Mouse (Mus musculus) adipocyte (in vitro differentiated cells): ENCODE measurements around the gene Magoh.
A peak's percentile ranks its signal among the peaks of the same experiment; 100 is the strongest.

ENCODE experiments used
- DNase-seq: peaks from one replicate; pipeline ENCODE4 v3.0.0-alpha.2; 2016; ENCODE audit warnings: low spot score

The Magoh gene

DNA sequence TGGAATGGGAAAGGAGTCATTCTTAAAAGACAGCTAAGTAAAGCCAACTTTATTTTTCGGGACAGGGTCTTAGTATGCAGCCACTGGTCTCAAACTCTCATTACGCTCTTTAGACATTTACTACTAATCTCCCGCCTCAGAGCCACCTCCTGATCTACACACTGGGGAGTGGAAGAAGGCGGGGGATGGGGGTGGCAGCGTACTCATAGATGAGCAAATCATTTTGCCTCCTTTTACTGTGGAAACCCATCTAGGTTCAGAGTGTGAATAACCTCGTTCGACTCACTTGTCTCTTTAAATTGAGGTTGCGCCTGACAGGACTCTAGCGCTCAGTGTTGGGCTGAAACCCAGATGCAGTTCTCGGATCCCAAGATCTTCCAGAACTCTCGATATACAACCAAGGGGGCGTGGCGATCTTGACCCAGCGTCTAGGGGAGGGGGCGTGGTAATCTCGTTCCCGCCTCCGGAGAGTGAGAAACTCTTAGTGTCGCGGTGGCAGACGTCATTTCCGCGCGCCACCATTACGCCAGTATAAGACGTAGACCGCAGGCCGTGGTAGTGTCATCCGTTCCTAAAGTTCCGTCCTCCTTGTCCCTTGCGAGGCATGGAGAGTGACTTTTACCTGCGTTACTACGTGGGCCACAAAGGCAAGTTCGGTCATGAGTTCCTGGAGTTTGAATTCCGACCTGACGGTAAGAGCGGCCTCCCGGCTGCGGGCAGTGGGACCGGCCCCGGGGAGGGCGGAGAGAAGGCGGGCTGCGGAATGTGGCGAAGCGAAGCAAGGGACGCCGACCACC lies at the start of gene Magoh:
Gene Magoh (plus strand): TSS at position 502 of the 797 bp plus-strand sequence.
- DNase-seq: peak; percentile 98

DNA sequence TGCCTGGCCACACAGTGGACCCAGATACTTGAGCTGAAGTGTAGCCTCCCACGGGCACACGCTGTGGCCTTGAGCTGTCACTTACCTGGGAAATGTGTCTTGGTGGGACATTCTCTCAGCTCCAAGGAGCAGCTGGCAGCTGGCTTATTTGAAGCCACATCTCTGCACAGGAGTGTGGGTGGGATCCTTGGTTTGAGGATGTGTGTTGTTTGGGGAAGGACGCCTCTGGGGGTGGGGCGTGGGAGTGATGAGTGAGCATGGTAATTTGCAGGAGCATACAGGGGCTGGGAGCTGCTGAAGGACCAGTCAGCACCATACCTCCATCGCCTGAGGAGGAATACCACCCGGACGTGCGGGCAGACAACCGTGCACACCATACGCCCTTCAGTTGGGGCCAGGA lies 49.4 kb upstream of the Magoh start:
- no peak for DNase-seq

DNA sequence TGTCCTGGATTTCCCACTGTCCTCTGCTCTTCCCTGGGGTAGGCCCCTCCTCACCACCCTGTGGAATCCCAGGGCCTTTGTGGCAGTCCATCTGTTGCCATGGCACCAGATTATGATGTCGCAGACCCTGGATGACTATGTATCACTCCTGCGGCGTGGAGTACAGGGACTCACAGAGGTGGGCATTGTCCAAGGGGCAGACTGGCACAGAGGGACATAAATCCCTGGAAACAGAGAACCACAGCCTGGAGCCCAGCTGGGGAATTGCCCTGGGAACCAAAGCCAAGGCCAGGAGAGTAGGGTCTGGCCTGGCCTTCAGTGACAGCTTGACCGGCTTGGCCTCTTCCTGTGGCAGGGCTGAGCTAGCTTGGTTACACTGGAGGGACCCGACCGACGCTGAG lies 48.7 kb upstream of the Magoh start:
- DNase-seq: no peak

DNA sequence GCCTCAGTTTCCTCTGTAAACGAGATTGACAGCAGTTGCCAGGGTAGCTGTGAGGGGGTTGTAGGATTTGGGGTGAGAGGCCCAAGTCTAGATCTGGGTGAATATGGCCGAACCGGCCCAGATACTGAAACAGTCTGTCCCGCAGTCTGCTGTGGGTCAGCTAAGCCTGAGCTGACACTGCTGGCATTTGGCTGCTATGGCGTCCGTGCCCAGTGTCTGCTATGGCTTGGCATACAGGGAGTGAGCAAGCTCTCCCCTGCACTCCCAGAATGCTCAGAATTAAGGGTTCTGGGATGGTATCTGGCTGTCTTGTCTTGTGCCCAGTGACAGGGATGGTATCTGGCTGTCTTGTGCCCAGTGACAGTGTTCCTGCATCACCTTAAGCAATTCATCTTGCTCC lies 47.9 kb upstream of the Magoh start:
- DNase-seq: no peak

DNA sequence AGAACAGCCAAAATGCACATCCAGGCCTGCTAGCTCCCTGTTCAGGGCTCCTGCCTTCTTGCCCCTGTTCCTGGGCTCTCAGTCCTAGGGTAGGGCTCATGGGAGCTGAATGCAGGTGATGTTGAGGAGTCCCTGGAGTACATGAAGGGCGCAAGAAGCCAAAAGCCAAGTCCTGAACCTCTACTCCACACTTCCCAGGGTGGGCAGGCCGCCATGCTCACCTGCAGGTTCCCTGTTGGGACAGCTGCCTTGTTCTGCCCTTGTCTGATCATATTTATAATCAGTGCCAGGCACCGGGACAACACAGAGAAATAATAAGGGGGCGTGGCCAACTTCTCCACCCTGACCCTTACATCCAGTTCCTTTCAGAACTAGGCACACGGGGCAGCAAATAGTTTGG lies 46.0 kb upstream of the Magoh start:
- DNase-seq: no peak

DNA sequence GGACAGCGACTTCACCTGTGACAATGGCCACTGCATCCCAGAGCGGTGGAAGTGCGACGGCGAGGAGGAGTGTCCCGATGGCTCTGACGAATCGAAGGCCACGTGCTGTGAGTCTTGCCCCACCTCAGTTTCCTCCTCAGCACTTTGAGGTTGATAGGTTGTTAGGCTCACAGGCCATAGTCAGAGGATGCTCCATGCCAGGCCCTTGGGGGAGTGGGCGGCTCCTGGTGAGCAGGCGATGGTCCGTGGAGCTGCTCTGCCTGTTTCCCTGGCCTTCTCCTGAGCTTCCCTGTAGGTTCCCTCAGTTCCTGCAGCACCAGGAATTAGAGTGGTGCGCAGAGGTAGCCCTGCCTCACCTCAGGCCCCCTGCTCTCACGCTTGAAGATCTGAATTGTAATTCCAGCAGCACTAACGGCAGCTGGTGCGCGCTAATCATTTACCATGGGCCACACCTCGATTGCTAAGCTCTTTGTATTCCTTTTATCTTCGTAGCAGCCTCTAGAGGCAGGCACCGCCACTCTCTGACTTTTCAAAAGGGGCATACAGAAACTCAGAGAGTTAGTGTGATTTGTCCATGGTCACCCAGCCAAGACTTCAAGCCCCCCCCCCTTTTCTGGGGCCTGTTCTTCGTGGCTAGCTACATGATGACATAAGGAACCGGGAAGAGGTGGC lies 44.8 kb upstream of the Magoh start:
- DNase-seq: no peak

DNA sequence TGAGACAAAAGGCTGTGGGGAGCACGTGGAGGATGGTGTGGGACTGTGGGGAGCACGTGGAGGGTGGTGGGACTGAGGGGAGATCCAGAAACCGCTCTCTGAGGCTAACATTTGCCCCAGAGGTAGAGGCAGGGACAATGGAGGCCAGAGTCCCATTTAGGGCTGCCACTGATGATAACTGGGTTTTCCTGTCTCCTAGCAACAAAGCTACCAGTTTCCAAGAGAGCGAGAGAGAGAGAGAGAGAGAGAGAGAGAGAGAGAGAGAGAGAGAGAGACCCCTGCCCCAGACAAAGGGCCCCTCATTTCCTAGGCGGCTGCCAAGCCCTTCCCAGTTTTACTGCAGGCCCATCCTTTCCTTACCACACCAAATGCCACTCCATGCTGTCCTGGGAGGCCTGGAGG lies 44.0 kb upstream of the Magoh start:
- no peak for DNase-seq

DNA sequence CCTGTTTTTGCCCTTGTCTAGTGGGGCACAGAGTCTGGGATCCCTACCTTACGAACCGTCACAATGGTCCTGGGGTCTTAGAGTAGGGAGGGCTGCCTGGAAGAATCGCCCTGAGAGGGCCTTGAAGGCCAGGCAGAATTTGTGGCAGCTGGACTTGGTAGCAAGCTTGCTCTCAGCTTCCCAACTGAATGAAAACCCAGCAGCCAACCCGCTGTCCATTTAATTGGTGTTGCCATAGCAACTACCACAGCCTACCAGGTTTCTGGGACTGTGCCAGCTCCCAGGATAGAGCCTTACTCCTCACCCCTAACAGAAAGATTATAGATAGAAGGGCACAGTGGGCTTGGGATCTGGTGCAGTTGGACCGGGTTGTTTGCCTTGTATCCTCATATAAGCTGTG lies 42.8 kb upstream of the Magoh start:
- peak; percentile 12 for DNase-seq

DNA sequence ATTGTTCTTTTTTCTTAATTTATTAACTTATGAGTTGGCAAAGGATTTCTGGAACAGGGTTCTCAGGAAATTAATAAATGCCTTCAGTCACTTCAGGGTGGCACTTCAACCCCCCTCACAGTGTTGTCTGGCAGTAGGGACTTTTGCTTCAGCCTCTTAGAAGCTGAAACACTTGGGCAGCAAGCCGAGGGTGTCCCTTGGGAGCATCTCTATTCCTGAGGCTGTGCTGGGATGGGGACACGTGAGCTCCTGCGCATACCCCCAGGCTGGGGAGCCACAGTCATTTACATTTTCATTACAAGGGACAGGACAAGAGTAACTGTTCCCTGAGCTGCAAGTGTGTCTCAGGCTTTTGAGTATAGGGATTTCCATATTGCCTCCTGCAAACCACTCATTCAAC lies 41.6 kb upstream of the Magoh start:
- no peak for DNase-seq

DNA sequence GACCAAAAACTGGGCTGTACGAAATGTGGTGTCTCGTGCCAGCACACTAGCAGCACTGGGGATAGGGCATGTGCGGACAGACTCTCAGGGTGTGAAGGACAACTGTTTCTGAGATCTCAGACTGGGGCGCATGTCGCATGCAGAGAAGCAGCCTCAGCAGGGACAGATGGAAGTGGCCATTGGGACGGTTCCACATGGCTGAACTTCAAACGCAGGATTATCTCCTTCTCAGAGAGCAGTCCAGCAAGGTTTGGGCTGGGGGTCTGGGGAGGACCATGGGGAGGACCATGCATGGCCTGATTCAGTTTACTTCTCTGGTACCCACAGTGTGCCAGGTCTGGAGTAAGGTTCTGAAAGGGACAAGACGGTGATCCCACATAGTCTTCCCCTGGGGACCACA lies 35.9 kb upstream of the Magoh start:
- no peak for DNase-seq

DNA sequence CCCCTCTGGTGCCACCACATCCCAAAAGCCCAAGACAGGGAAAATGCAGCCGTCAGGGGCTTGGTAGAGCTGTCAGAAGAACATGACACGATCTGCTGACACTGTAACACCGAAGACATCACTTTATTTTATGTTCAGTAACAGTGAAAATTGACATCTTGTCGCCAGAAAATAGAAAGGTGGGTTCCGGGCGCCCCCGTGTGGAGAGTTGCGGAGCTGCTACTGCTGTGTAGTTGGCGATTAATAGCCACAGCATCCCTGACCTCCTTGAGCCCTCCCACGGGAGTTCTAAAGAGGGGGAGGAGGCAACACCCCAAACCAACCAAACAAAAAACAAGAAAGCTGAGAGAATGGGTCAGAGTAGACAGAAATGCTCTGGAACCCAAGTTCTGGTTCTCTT lies 34.6 kb upstream of the Magoh start:
- peak; percentile 69 for DNase-seq

DNA sequence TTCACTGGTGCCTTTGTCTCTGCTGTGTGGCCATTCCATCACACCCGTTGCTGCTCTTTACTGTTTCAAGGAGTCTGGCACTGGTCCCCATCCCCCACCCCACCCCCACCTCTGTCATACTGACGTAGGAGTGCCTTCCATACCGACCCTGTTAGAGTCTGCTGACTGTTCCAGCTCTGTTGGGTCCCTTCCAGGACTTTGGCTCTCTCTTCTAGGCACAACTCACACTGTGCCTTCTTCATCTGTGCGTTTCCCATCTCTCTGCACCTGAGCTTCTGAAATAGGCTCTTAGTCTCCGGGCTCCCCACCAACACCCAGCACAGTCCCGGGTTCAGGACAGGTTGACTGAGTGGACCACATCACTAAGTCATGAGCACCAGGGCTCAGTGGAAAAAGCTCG lies 32.8 kb upstream of the Magoh start:
- DNase-seq: no peak

DNA sequence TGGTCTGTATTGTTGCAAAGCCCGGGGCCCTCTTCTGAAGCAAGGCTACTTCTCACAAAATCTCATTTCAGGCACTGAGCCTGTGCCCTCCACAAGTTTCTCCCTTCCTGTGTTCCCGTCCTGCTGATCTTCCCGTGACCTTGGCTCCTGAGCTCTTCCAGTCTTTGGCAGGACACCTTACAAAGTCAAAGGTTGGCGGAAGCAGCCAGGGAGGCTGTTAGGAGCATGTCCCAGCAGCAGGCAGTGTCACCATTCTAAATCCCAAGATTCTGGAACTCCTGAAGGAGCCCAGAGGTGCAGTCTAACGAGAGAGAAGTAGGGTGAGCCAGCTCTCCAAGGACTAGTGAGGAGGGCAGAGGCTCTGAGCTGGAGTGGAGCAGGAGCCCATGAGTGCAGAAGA lies 31.0 kb upstream of the Magoh start:
- DNase-seq: peak; percentile 28

DNA sequence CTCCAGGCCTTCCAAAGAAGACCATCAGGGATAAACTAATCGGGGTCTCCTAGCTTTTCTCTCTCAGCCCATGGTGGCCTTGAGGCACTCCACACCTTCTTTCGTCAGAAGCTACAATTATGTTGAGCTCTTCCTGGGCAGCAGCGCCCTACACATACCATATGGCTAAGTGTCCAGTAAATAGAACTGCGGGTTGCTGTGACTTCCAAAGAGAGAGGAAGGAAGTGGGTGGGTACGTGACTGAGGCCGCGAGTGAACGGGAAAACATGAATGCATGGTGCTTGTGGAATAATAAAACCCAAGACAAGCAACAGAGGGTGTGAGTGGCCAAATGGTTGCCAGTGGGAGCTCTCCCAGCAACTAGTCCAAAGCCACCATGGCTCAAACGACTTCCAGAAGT lies 29.9 kb upstream of the Magoh start:
- DNase-seq: no peak

DNA sequence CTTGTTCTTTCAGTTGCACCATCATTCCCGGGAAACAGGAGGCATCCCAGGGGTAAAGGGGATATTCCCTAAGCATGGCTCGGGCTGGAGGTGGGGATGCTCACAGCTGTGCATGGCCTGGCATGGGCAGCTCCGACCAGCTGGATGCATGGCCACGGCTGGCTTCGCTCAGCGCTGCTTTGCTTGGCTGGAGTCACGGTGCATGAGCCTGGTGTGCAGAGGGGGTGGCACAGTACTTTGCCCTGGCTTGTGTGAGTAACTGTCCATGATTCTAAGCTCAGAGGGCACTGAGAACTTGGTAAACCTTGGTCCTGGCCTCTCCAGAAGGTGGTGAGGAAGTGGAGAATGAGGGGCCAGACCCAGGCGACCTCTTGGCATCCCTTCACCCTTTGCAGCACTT lies 29.5 kb upstream of the Magoh start:
- no peak for DNase-seq

DNA sequence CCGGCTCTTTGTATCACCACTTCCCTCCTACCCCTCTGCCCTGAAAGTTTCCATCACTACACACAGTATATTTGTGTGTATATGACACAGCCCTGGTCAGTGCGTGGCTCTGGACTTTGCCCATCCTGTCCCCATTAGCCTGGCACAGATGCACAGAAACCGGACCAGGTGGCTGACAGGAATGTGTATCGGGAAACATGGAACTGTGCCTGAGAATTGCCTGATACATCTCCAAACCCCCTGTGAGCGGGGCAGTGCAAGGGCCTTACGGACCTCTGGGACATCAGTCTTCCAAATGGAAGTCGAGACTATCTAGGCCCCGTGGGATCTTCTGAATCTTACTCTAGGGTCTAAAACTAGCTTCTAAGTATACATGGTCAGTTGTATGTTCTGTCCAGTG lies 26.2 kb upstream of the Magoh start:
- DNase-seq: no peak

DNA sequence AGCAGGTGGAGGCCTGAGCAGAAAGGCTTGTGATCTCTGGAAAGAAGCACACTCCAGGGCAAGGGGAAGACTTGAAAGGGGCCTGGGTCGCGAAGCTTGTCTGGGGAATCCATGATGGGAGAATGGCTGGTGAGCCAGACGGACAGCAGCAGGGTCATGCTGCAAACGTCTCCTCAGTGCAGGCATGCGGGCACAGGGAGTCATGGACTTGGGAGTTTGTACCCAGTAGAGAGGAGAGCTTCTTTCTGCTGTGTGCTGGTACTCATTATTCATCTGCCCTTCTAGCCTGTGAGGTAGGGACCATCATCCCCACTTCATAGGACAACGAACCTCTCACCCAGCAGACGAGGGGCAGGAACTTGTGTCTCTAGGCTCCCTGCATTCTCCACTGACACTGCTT lies 25.7 kb upstream of the Magoh start:
- DNase-seq: no peak

DNA sequence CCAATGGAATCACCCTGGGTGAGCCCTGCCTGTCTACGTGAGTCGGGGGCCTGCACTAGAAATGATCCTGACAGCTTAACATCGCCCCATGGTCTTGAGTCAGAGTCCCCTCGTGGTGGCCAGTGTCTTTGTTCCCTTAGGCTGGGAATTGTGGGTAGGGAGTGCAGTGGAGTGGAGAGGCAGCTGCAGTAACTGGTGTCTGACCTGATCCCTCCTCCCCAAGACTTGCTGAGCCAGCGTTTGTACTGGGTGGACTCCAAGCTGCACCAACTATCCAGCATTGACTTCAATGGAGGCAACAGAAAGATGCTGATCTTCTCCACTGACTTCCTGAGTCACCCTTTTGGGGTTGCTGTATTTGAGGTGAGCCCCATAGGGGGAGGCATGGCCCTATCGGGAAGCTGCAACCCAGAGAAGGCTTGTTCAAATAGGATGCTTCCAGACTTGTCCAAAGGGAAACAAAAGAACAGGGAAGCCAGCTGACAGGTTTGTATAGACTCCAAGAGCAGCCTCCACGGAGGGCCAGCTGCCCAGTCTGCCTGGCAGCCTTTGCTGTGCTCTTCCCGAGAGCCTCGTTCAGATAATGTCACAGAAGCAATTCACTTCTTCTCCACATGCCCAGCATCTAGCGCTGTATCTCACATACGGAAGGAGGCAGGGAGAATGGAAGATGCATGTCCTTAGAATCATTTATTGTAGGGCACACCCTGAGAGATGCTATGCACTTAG lies 22.4 kb upstream of the Magoh start:
- peak; percentile 21 for DNase-seq

DNA sequence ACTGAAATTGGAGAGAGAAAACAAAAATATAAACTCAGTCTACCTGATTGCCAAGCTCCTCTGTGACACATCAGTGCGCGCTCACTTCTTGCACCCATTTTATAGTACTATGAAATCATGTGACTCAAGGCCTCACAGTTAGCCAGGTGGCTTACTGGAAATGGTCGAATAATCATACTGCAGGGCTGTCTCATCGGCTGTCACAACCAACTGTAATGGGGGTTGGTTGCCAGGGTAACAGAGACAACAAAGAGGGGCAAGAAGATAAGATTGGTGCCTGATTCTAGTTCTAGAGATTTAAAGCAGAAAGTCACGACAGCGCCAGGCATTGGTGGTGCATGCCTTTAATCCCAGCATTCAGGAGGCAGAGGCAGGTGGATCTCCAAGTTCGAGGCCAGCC lies 20.6 kb upstream of the Magoh start:
- DNase-seq: no peak

DNA sequence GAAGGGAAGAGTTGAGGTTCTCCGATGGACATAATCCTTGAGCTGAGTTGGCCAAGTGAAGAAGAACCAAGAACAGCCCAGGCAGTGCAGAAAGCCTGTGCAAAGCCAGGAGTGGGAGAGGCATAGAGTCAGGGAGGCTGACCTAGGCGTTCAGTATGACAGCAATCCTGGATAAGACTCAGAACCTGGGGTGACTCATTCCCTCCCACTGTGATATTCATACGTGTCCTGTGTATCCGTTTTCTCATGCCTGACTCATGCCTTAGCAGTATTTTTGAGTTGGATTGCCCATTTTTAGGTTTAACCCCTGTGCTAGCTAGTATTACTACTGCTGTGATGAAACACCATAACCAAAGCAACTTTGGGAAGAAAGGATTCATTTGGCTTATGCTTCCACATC lies 14.7 kb upstream of the Magoh start:
- DNase-seq: no peak

DNA sequence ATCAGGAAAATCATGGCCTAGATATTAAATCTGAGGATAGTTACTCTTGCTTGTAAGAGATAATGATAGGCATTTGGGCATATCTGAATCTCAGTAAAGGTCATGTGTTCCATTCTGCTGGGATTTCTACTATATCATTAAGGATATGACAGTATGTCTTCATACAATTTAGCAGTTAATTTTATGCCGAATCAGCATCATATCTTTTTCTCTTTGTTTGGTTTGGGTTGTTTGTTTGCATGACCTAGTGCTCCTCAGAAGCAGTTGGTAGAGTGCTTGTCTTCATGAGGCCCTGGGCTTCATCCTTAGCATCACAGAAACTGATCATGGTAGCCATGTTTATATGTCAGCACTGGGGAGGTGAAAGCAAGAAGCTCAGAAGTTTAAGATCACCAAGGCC lies 2.1 kb downstream of the Magoh start:
- no peak for DNase-seq

DNA sequence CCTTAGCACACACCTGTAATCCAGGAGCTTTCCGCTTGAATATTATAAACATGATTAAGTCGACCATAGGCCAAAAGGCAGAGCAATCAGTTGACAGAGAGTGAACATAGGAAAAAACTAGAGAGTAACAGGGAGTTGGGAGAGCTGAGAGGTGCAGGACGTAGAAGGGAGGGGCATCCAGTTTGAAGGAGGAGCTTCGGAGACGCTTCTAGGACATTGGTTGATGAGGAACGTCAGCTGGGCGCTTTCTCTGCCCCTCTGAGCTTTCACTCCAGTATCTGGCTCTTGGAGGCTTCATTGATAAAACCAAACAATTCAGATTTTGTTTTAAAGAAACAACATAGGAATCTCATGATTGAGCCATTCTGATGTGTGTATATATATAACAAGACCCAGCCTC lies 6.8 kb downstream of the Magoh start:
- no peak for DNase-seq

DNA sequence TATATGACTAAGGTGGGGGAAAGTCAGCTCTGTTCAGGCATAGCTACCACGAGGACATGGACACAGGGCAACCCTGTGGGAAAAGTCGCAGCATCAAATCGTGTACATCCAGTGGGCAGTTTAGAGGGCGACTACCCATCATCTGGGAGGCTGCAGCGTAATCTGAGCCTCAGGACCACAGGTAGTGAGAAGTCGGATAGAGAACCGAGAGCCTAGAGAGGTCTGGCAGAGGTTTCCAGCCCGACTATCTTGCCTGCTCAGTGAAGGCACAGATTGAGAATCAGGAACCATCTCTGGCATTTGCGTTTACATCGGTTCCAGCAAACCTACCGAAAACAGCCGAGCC lies 9.8 kb downstream of the Magoh start:
- DNase-seq: no peak
